Mouse (Mus musculus) thymus, adult 2 months (tissue): Measurements from ENCODE around the gene H2-Ob. TPM values are rescaled to one million over a fixed set of nuclear protein-coding genes. Genes with fewer than 3 reads are reported as not detected.

ENCODE experiments used
- DNase-seq: peaks from one replicate; pipeline ENCODE4 v3.0.0; 2021
- H3K27ac ChIP-seq: fragments of 200-500 bp; 2 replicates; pipeline ENCODE4 v1.5.1; 2012; ENCODE audit warnings: low read length, control low read depth; ENCODE audit not compliant: control insufficient read depth, insufficient read depth
- H3K27me3 ChIP-seq: fragments of 200-500 bp; 2 replicates; pipeline ENCODE4 v1.6.1; 2012; ENCODE audit warnings: mild to moderate bottlenecking, low read length, moderate library complexity, mixed read lengths; ENCODE audit not compliant: control insufficient read depth, insufficient read depth
- H3K36me3 ChIP-seq: fragments of 200-500 bp; 2 replicates; pipeline ENCODE4 v1.6.1; 2012; ENCODE audit warnings: mild to moderate bottlenecking, low read length, moderate library complexity; ENCODE audit not compliant: control insufficient read depth, insufficient read depth
- H3K4me1 ChIP-seq: fragments of 200-500 bp; replicated peaks from 2 replicates; pipeline ENCODE4 v1.6.1; 2012; ENCODE audit warnings: low read length; ENCODE audit not compliant: control insufficient read depth, insufficient read depth
- H3K4me3 ChIP-seq: fragments of 200-500 bp; 2 replicates; pipeline ENCODE4 v1.5.1; 2012; ENCODE audit warnings: mild to moderate bottlenecking, low read length, control low read depth, moderate library complexity; ENCODE audit not compliant: control insufficient read depth, insufficient read depth
- CTCF ChIP-seq: fragments of 200-500 bp; IDR thresholded peaks from 2 replicates; pipeline ENCODE4 v1.5.1; 2012; ENCODE audit warnings: mild to moderate bottlenecking, control low read depth, low read length, moderate library complexity, borderline replicate concordance; ENCODE audit not compliant: control insufficient read depth, poor library complexity, insufficient read depth; ENCODE audit errors: extremely low read depth
- POLR2A ChIP-seq: fragments of 200-500 bp; IDR thresholded peaks from 2 replicates; pipeline ENCODE4 v1.6.1; 2012; ENCODE audit warnings: mild to moderate bottlenecking, low read length, control low read depth, moderate library complexity; ENCODE audit not compliant: control insufficient read depth, poor library complexity, insufficient read depth; ENCODE audit errors: extremely low read depth
- WGBS: fragments of 180-500 bp; shearing (Covaris S2); methylation state at CpG from one replicate; pipeline ENCODE4 v1.1.7; 2018; 5-methylcytosine and 5-hydroxymethylcytosine counted together
- polyA plus RNA-seq: library from polyadenylated mRNA; depleted of rRNA; stranded (reverse); fragments of >200 nt; gene quantifications from 2 replicates; pipeline ENCODE4 v1.2.3, GENCODE M21; 2012

H2-Ob gene
- polyA plus RNA-seq, 1 experiment: 37.5 TPM

DNA sequence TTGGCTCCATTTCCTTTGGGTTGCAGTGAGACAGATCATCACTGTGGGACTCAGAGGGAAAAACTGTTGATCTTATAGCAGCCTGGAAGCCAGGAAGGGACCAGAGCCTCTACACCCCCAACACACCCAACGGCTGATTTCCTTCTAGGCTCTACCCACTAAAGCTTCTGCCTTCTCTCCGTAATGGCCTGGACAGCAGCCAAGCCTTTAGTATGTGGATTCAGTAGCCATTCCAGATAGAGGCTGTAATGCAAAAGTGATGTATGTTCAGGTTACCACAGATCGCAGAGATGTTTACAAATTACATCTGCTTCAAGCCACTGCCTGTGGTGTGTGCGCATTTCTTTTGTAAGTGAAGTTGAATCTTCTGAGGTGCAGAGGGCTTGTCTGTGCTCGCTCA lies 21.8 kb downstream of the H2-Ob start:
- Histone ChIP-seq H3K36me3 (no peaks in the 10 kb centered on the region), H3K4me1 (peaks cover 19% of the 10 kb centered on the region), H3K27ac (no peak overlapping the region), H3K27me3 (peaks cover 4% of the 10 kb centered on the region; the same call in 1 of the 2 replicates), H3K4me3 (no peak overlapping the region)
- no peak for TF ChIP-seq POLR2A
- TF ChIP-seq CTCF: no peak
- WGBS: 60% methylated on average over 5 of the region's 5 CpGs
- no peak for DNase-seq

DNA sequence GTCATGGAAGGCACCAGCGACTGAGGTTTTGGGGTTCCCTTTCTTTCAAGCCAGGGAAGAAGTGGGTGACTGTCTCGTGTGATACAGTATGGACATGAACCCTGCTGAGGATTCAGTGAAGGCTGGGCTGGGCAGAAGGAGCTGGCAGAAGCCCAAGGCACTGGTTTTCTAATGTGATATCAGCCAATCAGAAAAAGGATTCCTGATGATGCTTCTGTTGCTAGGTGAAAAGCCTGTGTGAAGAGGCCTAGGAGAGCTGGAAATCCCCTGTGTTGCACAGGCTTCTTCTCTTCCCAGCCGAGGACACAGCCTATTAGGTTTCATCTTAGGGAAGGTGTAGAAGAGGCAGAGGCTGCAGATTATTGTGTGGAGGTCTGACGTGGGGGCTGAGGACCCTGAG lies 22.8 kb downstream of the H2-Ob start:
- no peak overlapping the region for H3K4me3 ChIP-seq
- TF ChIP-seq CTCF (no peak), POLR2A (no peak)
- peak; percentile 35 for DNase-seq
- H3K4me1 ChIP-seq: peaks cover 19% of the 10 kb centered on the region
- no peaks in the 10 kb centered on the region for H3K36me3 ChIP-seq
- 37% methylated on average over 4 of the region's 4 CpGs for WGBS
- H3K27ac ChIP-seq: peak overlapping the region; percentile 74
- peaks cover 4% of the 10 kb centered on the region; the same call in 1 of the 2 replicates for H3K27me3 ChIP-seq

- Histone ChIP-seq H3K27me3 (peaks cover 4% of the 10 kb centered on the region; the same call in 1 of the 2 replicates), H3K27ac (peak overlapping the region; percentile 51; the same call in 1 of the 2 replicates), H3K4me1 (peaks cover 17% of the 10 kb centered on the region), H3K36me3 (no peaks in the 10 kb centered on the region), H3K4me3 (peak overlapping the region; percentile 58)
- DNase-seq: peak; percentile 77
- TF ChIP-seq POLR2A: no peak
- 0 out of 2 replicates have a peak, but pooled peaks have one; percentile 25 for TF ChIP-seq CTCF
- 2% methylated on average over 8 of the region's 8 CpGs for WGBS
Observed at GRCm38 (mm10) chr17:34263068-34263467, 24.4 kb downstream of the H2-Ob start.

GRCm38 (mm10) chr17:34263811-34264371 lies 25.2 kb downstream of the H2-Ob start:
- Histone ChIP-seq H3K27ac (peak overlapping the region; percentile 51; the same call in 1 of the 2 replicates), H3K27me3 (peaks cover 4% of the 10 kb centered on the region; the same call in 1 of the 2 replicates), H3K4me1 (peaks cover 17% of the 10 kb centered on the region), H3K4me3 (peak overlapping the region; percentile 58; the same call in 1 of the 2 replicates), H3K36me3 (no peaks in the 10 kb centered on the region)
- DNase-seq: peak; percentile 59
- TF ChIP-seq CTCF: no peak
- no peak for TF ChIP-seq POLR2A
- 15% methylated on average over 14 of the region's 14 CpGs for WGBS

- H3K27ac ChIP-seq: no peak overlapping the region
- no peak for TF ChIP-seq CTCF
- no peaks in the 10 kb centered on the region for H3K36me3 ChIP-seq
- WGBS: 2% methylated on average over 92 of the region's 93 CpGs
- H3K4me1 ChIP-seq: peaks cover 17% of the 10 kb centered on the region
- H3K27me3 ChIP-seq: peaks cover 4% of the 10 kb centered on the region; the same call in 1 of the 2 replicates
- H3K4me3 ChIP-seq: peak overlapping the region; percentile 45
- DNase-seq: no peak
Observed at GRCm38 (mm10) chr17:34264452-34265351, 26.0 kb downstream of the H2-Ob start.

DNA sequence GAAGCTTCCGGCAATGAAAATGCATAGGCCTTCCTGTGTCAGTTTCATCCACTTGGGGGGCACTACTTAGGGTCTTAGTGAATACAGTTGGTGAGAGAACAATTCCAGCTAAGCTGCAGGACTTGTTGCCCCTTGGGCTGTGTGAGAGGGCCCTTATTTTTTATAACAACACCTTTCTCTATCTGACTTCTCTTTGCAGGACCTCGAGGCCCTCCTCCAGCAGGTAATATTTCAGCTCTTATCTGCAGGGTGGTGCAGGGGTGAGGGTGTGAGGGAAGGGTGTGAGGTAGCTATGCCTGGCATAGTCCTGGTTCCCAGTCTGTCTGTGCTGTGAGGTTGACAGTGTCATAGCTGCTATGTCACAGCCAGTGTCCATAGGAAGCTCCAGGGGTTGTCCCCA lies 29.6 kb downstream of the H2-Ob start:
- no peak for DNase-seq
- H3K27me3 ChIP-seq: peaks cover 4% of the 10 kb centered on the region; the same call in 1 of the 2 replicates
- peaks cover 13% of the 10 kb centered on the region for H3K4me1 ChIP-seq
- TF ChIP-seq POLR2A: no peak
- TF ChIP-seq CTCF: no peak
- no peaks in the 10 kb centered on the region for H3K36me3 ChIP-seq
- no peak overlapping the region for H3K27ac ChIP-seq
- H3K4me3 ChIP-seq: no peak overlapping the region
- 74% methylated on average over 2 of the region's 2 CpGs for WGBS
